Mouse (Mus musculus) lung, adult 2 months (tissue): Measurements from ENCODE around the gene Tmem94.
A peak's percentile ranks its signal among the peaks of the same experiment; 100 is the strongest.

Source experiments
- CTCF ChIP-seq: fragments of 200-500 bp; IDR thresholded peaks from 2 replicates; pipeline ENCODE4 v1.5.1; 2011; ENCODE audit warnings: mild to moderate bottlenecking, low read length, control low read depth; ENCODE audit not compliant: insufficient read depth
- POLR2A ChIP-seq: fragments of 200-500 bp; IDR thresholded peaks from 2 replicates; pipeline ENCODE4 v1.6.1; 2011; ENCODE audit warnings: low read depth, mild to moderate bottlenecking, control low read depth, low read length, borderline replicate concordance; ENCODE audit errors: extremely low read depth

DNA sequence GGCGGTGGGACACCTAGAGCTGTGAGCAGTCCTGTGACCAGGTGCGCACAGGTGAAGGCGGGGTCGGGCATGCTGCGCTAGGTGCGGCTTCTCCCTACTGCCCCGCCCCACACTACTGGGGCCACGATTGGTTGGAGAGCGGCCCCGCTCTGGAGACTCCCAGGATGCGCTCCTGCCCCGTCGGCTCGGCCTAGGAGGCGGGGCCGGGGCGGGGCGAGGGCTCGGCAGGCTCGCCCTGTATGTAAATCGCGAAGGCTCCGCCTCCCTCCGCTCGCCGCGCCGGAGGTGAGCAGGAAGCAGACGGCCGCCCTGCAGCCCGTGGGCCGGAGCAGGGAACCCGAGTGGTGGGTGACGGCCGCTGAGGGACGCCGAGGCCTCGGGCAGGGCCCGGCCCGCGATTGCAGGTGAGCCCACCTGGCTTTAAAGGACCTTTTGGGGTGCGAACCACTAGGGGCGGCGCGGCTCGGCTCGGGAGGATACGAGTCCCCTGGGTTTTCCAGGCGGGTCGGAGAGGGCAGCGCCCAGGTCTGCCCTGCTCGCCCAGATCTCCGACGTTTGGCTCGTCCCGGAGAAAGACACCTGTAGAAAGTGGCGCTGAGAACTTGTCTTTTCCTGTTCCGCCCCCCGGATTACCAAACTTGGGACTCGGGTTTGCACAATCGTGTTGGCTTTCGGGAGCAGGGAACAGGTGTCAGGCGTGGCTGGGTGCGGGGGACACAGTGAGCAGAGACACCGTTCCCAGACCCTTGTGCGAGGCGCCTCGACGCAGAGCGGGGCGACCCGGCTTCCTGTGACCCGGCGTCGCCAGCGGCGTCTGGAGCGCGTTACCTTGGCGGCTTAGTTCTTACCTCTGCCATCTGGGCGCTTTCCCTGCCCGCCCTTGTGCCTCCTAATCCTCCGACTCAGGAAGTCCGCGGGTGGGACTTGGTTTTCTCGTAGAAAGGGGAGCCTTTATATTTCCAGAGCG is 58.8 kb downstream of the Tmem94 start, which contains the start of gene Llgl2:
- TF ChIP-seq CTCF (no peak), POLR2A (peak; percentile 73)
